Mouse (Mus musculus) heart, embryonic 14.5 days (tissue): ENCODE measurements around the gene Mcm9. TPM values are rescaled to one million over a fixed set of nuclear protein-coding genes. Genes with fewer than 3 reads are reported as not detected.

ENCODE experiments used
- ATAC-seq: fragments of 200-750 bp; cut with Nextera tagmentation; 2 replicates; pipeline ENCODE4 v1.8.0; 2017; ENCODE audit warnings: low read depth, moderate TSS enrichment; ENCODE audit not compliant: insufficient number of reproducible peaks, insufficient read depth, low FRiP score
- H3K27ac ChIP-seq, 2 experiments: fragments of 200-500 bp in 1 of 2; fragments of 300-500 bp in 1 of 2; sonication (generic) in 1 of 2; replicated peaks in 1 of 2; 2 replicates each; pipeline ENCODE4 v1.5.1; 2012 to 2014; ENCODE audit warnings: low read depth in 2 of 2, low read length in 2 of 2, control low read depth in 1 of 2, mild to moderate bottlenecking in 1 of 2, mixed read lengths in 1 of 2; ENCODE audit not compliant: control insufficient read depth in 1 of 2, insufficient read depth in 1 of 2
- H3K27me3 ChIP-seq: fragments of 300-500 bp; sonication (generic); 2 replicates; pipeline ENCODE4 v1.6.1; 2014; ENCODE audit warnings: mild to moderate bottlenecking, low read length, control low read depth; ENCODE audit not compliant: control insufficient read depth, insufficient read depth
- H3K36me3 ChIP-seq: fragments of 300-500 bp; sonication (generic); 2 replicates; pipeline ENCODE4 v1.6.1; 2014; ENCODE audit warnings: mild to moderate bottlenecking, control low read depth, low read length, mixed read lengths; ENCODE audit not compliant: control insufficient read depth, insufficient read depth
- H3K4me1 ChIP-seq, 2 experiments: fragments of 200-500 bp in 1 of 2; fragments of 300-500 bp in 1 of 2; sonication (generic) in 1 of 2; 2 replicates each; pipeline ENCODE4 v1.6.1; 2012 to 2014; ENCODE audit warnings: low read length in 2 of 2, control low read depth in 1 of 2, mixed read lengths in 1 of 2; ENCODE audit not compliant: control insufficient read depth in 2 of 2, insufficient read depth in 2 of 2
- H3K4me2 ChIP-seq: fragments of 300-500 bp; sonication (generic); 2 replicates; pipeline ENCODE4 v1.6.1; 2014; ENCODE audit warnings: mild to moderate bottlenecking, low read length
- H3K4me3 ChIP-seq, 2 experiments: fragments of 200-500 bp in 1 of 2; fragments of 300-500 bp in 1 of 2; sonication (generic) in 1 of 2; 2 replicates each; pipeline ENCODE4 v1.5.1; 2012 to 2014; ENCODE audit warnings: low read length in 2 of 2, mild to moderate bottlenecking in 2 of 2, control low read depth in 1 of 2, low read depth in 1 of 2, moderate library complexity in 1 of 2; ENCODE audit not compliant: control insufficient read depth in 1 of 2, insufficient read depth in 1 of 2
- H3K9ac ChIP-seq: fragments of 300-500 bp; sonication (generic); 2 replicates; pipeline ENCODE4 v1.6.1; 2014; ENCODE audit warnings: mild to moderate bottlenecking, low read length
- H3K9me3 ChIP-seq: fragments of 300-500 bp; sonication (generic); 2 replicates; pipeline ENCODE4 v1.6.1; 2016; ENCODE audit warnings: low read length, control low read depth; ENCODE audit not compliant: control insufficient read depth
- WGBS: fragments of 180-500 bp; shearing (Covaris S2); extraction: QIAGEN DNeasy Blood & Tissue Kit; methylation state at CpG from one replicate; pipeline ENCODE4 v1.1.7; 2014; 5-methylcytosine and 5-hydroxymethylcytosine counted together
- polyA plus RNA-seq: library from polyadenylated mRNA; unstranded; fragments of >200 nt; fragmentation: Nextera tagmentation; extraction: Ambion mirVana; gene quantifications from 2 replicates; pipeline ENCODE4 v1.2.1, GENCODE M21; 2014

Mcm9 gene
- polyA plus RNA-seq, 1 experiment from 2014 or later, result 11.1 TPM

DNA sequence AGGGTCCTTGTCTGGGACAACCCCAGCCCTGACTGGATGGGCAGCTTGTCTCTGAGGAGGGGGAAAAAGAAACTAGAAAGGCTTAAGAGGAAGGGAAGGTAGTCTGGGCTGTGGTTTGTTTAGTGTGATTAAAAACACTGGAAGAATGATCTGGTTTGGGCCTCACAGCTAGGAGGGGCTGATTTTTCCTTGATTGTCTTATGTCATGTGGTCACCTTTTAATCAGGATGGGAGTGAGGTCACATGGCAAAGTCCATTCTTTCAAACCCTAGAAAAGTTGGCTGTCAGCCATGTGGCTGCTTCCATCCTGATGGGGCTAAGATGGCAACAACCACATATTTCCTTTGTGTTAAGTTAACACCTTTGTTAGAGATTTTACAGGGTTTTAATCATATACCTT, 61.7 kb downstream of the Mcm9 start:
- no peaks in the 10 kb centered on the region; a peak in 1 of 4 replicates for H3K4me1 ChIP-seq

GRCm38 (mm10) chr10:53565538-53565937, 64.7 kb downstream of the Mcm9 start:
- 97% methylated on average over 2 of the region's 2 CpGs for WGBS
- H3K4me1 ChIP-seq, result no peaks in the 10 kb centered on the region; a peak in 1 of 4 replicates
- no peaks in the 10 kb centered on the region for H3K9me3 ChIP-seq
- H3K4me3 ChIP-seq, result no peak overlapping the region
- no peak for ATAC-seq
- no peak overlapping the region for H3K9ac ChIP-seq
- no peaks in the 10 kb centered on the region for H3K27me3 ChIP-seq
- H3K27ac ChIP-seq, result no peak overlapping the region
- H3K4me2 ChIP-seq, result no peak overlapping the region
- H3K36me3 ChIP-seq, result peaks cover 10% of the 10 kb centered on the region; the same call in 1 of the 2 replicates

More for the DNA sequence above, 61.7 kb downstream of the Mcm9 start:
- no peak for ATAC-seq
- H3K36me3 ChIP-seq, result peaks cover 3% of the 10 kb centered on the region; the same call in 1 of the 2 replicates
- no peaks in the 10 kb centered on the region for H3K9me3 ChIP-seq
- H3K4me3 ChIP-seq, result no peak overlapping the region
- peak overlapping the region in 1 of 2 experiments; percentile 27; a peak in 1 of 4 replicates for H3K27ac ChIP-seq
- H3K27me3 ChIP-seq, result no peaks in the 10 kb centered on the region
- H3K9ac ChIP-seq, result no peak overlapping the region
- no peak overlapping the region for H3K4me2 ChIP-seq

- no peak overlapping the region for H3K4me2 ChIP-seq
- no peaks in the 10 kb centered on the region for H3K27me3 ChIP-seq
- no peak overlapping the region for H3K27ac ChIP-seq
- H3K4me1 ChIP-seq, result peaks cover 0 to 5% of the 10 kb centered on the region in 2 experiments; a peak in 2 of 4 replicates
- no peak overlapping the region for H3K4me3 ChIP-seq
- H3K36me3 ChIP-seq, result peaks cover 12% of the 10 kb centered on the region; the same call in 1 of the 2 replicates
- WGBS, result 87% methylated on average over 5 of the region's 5 CpGs
- H3K9ac ChIP-seq, result no peak overlapping the region
- no peak for ATAC-seq
- no peaks in the 10 kb centered on the region for H3K9me3 ChIP-seq
Observed at GRCm38 (mm10) chr10:53562001-53562400, 68.2 kb downstream of the Mcm9 start.

- Histone ChIP-seq H3K4me2 (no peak overlapping the region), H3K9me3 (no peaks in the 10 kb centered on the region), H3K9ac (no peak overlapping the region), H3K36me3 (peaks cover 58% of the 10 kb centered on the region), H3K4me3 (no peak overlapping the region), H3K4me1 (0 out of 4 replicates have a peak, but pooled peaks cover 0 to under 1% of the 10 kb centered on the region in 2 experiments), H3K27ac (no peak overlapping the region), H3K27me3 (no peaks in the 10 kb centered on the region)
- ATAC-seq, result no peak
- 79% methylated on average over 7 of the region's 7 CpGs for WGBS
Observed at GRCm38 (mm10) chr10:53537596-53537995, 92.6 kb downstream of the Mcm9 start.

DNA sequence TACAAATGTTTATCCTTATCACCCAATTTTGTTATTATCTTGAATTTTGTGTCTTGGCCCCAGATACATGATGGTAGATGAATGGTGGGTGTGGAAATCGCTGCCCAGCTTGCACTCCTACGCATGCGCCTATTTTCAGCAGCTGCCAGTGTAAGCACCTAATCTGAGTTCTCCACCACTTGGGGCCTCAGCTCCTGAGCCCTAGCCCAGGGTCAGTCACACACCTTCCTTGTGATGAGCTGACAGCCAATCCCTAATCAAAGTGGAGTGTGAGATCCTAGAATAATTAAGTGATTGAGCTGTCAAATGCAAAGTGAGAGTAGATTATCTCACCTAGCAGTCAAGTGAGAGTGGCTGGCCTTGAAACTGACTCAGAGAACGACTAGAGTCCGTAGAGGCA, 97.9 kb downstream of the Mcm9 start:
- 27% methylated on average over 5 of the region's 5 CpGs for WGBS
- Histone ChIP-seq H3K9ac (no peak overlapping the region), H3K4me2 (no peak overlapping the region), H3K36me3 (peaks cover 20% of the 10 kb centered on the region), H3K27ac (no peak overlapping the region), H3K4me3 (no peak overlapping the region), H3K27me3 (no peaks in the 10 kb centered on the region), H3K9me3 (no peaks in the 10 kb centered on the region), H3K4me1 (0 out of 4 replicates have a peak, but pooled peaks cover 2 to 9% of the 10 kb centered on the region in 2 experiments)
- no peak for ATAC-seq

GRCm38 (mm10) chr10:53527838-53528773, 102.1 kb downstream of the Mcm9 start:
- H3K36me3 ChIP-seq, result no peaks in the 10 kb centered on the region
- 27% methylated on average over 6 of the region's 6 CpGs for WGBS
- H3K9me3 ChIP-seq, result 0 out of 2 replicates have a peak, but pooled peaks cover 7% of the 10 kb centered on the region
- ATAC-seq, result no peak
- H3K9ac ChIP-seq, result no peak overlapping the region
- H3K4me3 ChIP-seq, result no peak overlapping the region
- no peak overlapping the region for H3K4me2 ChIP-seq
- H3K27ac ChIP-seq, result no peak overlapping the region
- H3K27me3 ChIP-seq, result no peaks in the 10 kb centered on the region
- H3K4me1 ChIP-seq, result 0 out of 4 replicates have a peak, but pooled peaks cover 2 to 9% of the 10 kb centered on the region in 2 experiments

DNA sequence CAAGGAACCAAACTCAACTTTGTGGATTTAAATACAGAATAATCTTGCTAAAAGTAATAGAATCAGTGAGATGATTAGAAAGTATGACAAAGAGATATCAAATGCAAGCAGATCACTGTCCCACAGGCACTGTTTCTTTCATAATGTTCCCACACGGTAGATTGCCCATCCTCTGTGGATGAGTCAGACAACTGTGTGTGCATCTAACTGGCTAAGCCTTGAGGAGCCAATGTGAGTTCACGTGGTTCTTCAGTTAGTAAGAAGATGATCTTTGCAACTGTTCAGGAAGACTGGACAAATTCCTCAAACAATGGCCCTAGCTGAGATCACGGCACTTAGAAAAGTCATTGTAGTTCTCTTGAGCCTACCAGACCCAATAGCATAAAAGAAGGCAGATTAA, 102.9 kb downstream of the Mcm9 start:
- no peaks in the 10 kb centered on the region for H3K36me3 ChIP-seq

More for the DNA sequence above, 102.9 kb downstream of the Mcm9 start:
- Histone ChIP-seq H3K4me1 (0 out of 4 replicates have a peak, but pooled peaks cover 2 to 6% of the 10 kb centered on the region in 2 experiments), H3K4me3 (no peak overlapping the region), H3K9me3 (0 out of 2 replicates have a peak, but pooled peaks cover 7% of the 10 kb centered on the region), H3K27me3 (no peaks in the 10 kb centered on the region), H3K4me2 (no peak overlapping the region), H3K9ac (no peak overlapping the region), H3K27ac (no peak overlapping the region)
- no peak for ATAC-seq
- WGBS, result 81% methylated on average over 3 of the region's 3 CpGs
